Mouse (Mus musculus): Measurements from ENCODE around the gene Ptprj.

GRCm38 (mm10) chr2:90583628-90584131, 3.2 kb upstream of the Ptprj start:
- TF ChIP-seq CTCF (IDR thresholded peaks at IDR 0.05; ENCODE audit: borderline replicate concordance, insufficient read depth, low read depth, low read length) (no peak), POLR2A (IDR thresholded peaks at IDR 0.05; ENCODE audit: borderline replicate concordance, insufficient read depth, low read length) (no peak)

Measured in cerebellum, adult 2 months (tissue).